8 mouse cellular contexts compared by ENCODE assay signal in genomic region chr13:94063156-94063555, GRCm38 (mm10). TPM values are rescaled to one million over a fixed set of nuclear protein-coding genes. Genes with fewer than 3 reads are reported as not detected.
DNase-seq lines count a peak whose midpoint lies in the region; ATAC-seq and TF ChIP-seq lines count a peak whose summit lies in the region.

No protein-coding gene starts in this region.

- TF ChIP-seq CTCF in intestine, postnatal 0 days (IDR thresholded peaks at IDR 0.05; ENCODE audit: low read depth): peak; percentile 58
- peak; percentile 56 for TF ChIP-seq CTCF in lung, postnatal 0 days (IDR thresholded peaks at IDR 0.05)

- no peak overlapping the region for H3K4me3 ChIP-seq in forebrain, embryonic 14.5 days (ENCODE audit: low read depth, low read length)
- H3K4me3 ChIP-seq in forebrain, embryonic 13.5 days: no peak overlapping the region
- H3K4me3 ChIP-seq in embryonic facial prominence, embryonic 10.5 days: peak overlapping the region; percentile 44; the same call in 1 of the 2 replicates
- H3K4me3 ChIP-seq in intestine, postnatal 0 days (ENCODE audit: low read depth, low read length): no peak overlapping the region
- H3K4me3 ChIP-seq in lung, postnatal 0 days (ENCODE audit: low read depth, low read length): no peak overlapping the region

- no peak for ATAC-seq in forebrain, embryonic 14.5 days
- ATAC-seq in forebrain, embryonic 13.5 days: no peak
- ATAC-seq in intestine, postnatal 0 days: peak; percentile 42; the same call in 1 of the 2 replicates
- peak; percentile 23; the same call in 1 of the 2 replicates for ATAC-seq in lung, postnatal 0 days
- ATAC-seq in erythroid progenitor cell, adult 5-6 weeks (replicated peaks; ENCODE audit: low FRiP score, poor library complexity, severe bottlenecking): no peak

- peaks cover 4% of the 10 kb centered on the region for H3K4me1 ChIP-seq in forebrain, embryonic 14.5 days (ENCODE audit: control insufficient read depth, insufficient read depth, low read length)
- peaks cover 26% of the 10 kb centered on the region for H3K4me1 ChIP-seq in forebrain, embryonic 13.5 days
- H3K4me1 ChIP-seq in embryonic facial prominence, embryonic 10.5 days: peaks cover 95% of the 10 kb centered on the region
- peaks cover 16% of the 10 kb centered on the region; the same call in 1 of the 2 replicates for H3K4me1 ChIP-seq in intestine, postnatal 0 days (replicated peaks; ENCODE audit: control insufficient read depth, insufficient read depth, low read length)
- H3K4me1 ChIP-seq in lung, postnatal 0 days (ENCODE audit: insufficient read depth, low read depth, low read length): peaks cover 21% of the 10 kb centered on the region

- TF ChIP-seq EP300 in lung, postnatal 0 days (IDR thresholded peaks at IDR 0.05): no peak

- H3K9me3 ChIP-seq in forebrain, embryonic 14.5 days (replicated peaks; ENCODE audit: control insufficient read depth, low read length): no peaks in the 10 kb centered on the region
- H3K9me3 ChIP-seq in forebrain, embryonic 13.5 days (replicated peaks): no peaks in the 10 kb centered on the region
- no peaks in the 10 kb centered on the region for H3K9me3 ChIP-seq in embryonic facial prominence, embryonic 10.5 days
- H3K9me3 ChIP-seq in intestine, postnatal 0 days (ENCODE audit: control insufficient read depth): no peaks in the 10 kb centered on the region
- no peaks in the 10 kb centered on the region for H3K9me3 ChIP-seq in lung, postnatal 0 days (ENCODE audit: low read length)

- H3K27me3 ChIP-seq in forebrain, embryonic 14.5 days (replicated peaks; ENCODE audit: control insufficient read depth, insufficient read depth, low read length): no peaks in the 10 kb centered on the region
- peaks cover 28% of the 10 kb centered on the region; the same call in 1 of the 2 replicates for H3K27me3 ChIP-seq in forebrain, embryonic 13.5 days
- peaks cover 63% of the 10 kb centered on the region for H3K27me3 ChIP-seq in embryonic facial prominence, embryonic 10.5 days (replicated peaks; ENCODE audit: low read depth, poor library complexity, severe bottlenecking)
- no peaks in the 10 kb centered on the region for H3K27me3 ChIP-seq in intestine, postnatal 0 days (replicated peaks; ENCODE audit: control insufficient read depth, insufficient read depth, low read length)
- H3K27me3 ChIP-seq in lung, postnatal 0 days (replicated peaks; ENCODE audit: insufficient read depth, low read length): no peaks in the 10 kb centered on the region

- no peak overlapping the region for H3K27ac ChIP-seq in forebrain, embryonic 14.5 days (ENCODE audit: low read depth, low read length)
- no peak overlapping the region for H3K27ac ChIP-seq in forebrain, embryonic 13.5 days
- peak overlapping the region; percentile 11; the same call in 1 of the 2 replicates for H3K27ac ChIP-seq in embryonic facial prominence, embryonic 10.5 days (replicated peaks)
- no peak overlapping the region for H3K27ac ChIP-seq in intestine, postnatal 0 days (ENCODE audit: low read depth, low read length)
- peak overlapping the region; percentile 38 for H3K27ac ChIP-seq in lung, postnatal 0 days (ENCODE audit: low read length)

- DNase-seq in forebrain, embryonic 14.5 days (ENCODE audit: low spot score): no peak
- DNase-seq in embryonic facial prominence, embryonic 10.5 days (ENCODE audit: low spot score): peak; percentile 21
- DNase-seq in lung, postnatal 0 days (ENCODE audit: low spot score): peak; percentile 29
- DNase-seq in right cerebral cortex, adult 2 months (ENCODE audit: low spot score in 2 of 2): no peak
- no peak for DNase-seq in right cerebral cortex, postnatal 25 days

- no peak overlapping the region for H3K9ac ChIP-seq in forebrain, embryonic 14.5 days (ENCODE audit: low read length)
- H3K9ac ChIP-seq in forebrain, embryonic 13.5 days: no peak overlapping the region
- H3K9ac ChIP-seq in intestine, postnatal 0 days (ENCODE audit: low read depth, low read length): no peak overlapping the region
- H3K9ac ChIP-seq in lung, postnatal 0 days (replicated peaks; ENCODE audit: low read depth): no peak overlapping the region

- 0 out of 2 replicates have a peak overlapping the region, but pooled peaks have one; percentile 2 for H3K4me2 ChIP-seq in forebrain, embryonic 14.5 days (ENCODE audit: low read length)
- no peak overlapping the region for H3K4me2 ChIP-seq in forebrain, embryonic 13.5 days
- peak overlapping the region; percentile 53 for H3K4me2 ChIP-seq in intestine, postnatal 0 days (replicated peaks; ENCODE audit: low read depth)
- H3K4me2 ChIP-seq in lung, postnatal 0 days (replicated peaks; ENCODE audit: low read depth, low read length): peak overlapping the region; percentile 41

- H3K36me3 ChIP-seq in forebrain, embryonic 14.5 days (ENCODE audit: control insufficient read depth, insufficient read depth, low read length): no peaks in the 10 kb centered on the region
- no peaks in the 10 kb centered on the region for H3K36me3 ChIP-seq in forebrain, embryonic 13.5 days (ENCODE audit: poor library complexity, severe bottlenecking)
- H3K36me3 ChIP-seq in embryonic facial prominence, embryonic 10.5 days (replicated peaks): peaks cover 5% of the 10 kb centered on the region; the same call in 1 of the 2 replicates
- H3K36me3 ChIP-seq in intestine, postnatal 0 days (ENCODE audit: control insufficient read depth, insufficient read depth): no peaks in the 10 kb centered on the region
- no peaks in the 10 kb centered on the region for H3K36me3 ChIP-seq in lung, postnatal 0 days (ENCODE audit: insufficient read depth, low read length)

- 40% methylated on average over 8 of the region's 8 CpGs for WGBS in forebrain, embryonic 14.5 days
- 44% methylated on average over 8 of the region's 8 CpGs for WGBS in forebrain, embryonic 13.5 days
- whole genome bisulfite sequencing in embryonic facial prominence, embryonic 10.5 days: 42% methylated on average over 8 of the region's 8 CpGs
- WGBS in intestine, postnatal 0 days: 58% methylated on average over 8 of the region's 8 CpGs
- WGBS in lung, postnatal 0 days: 37% methylated on average over 8 of the region's 8 CpGs

RNA-seq across cellular contexts. Expression of gene Lhfpl2, which starts 5.6 kb away (rescaled TPM):
- polyA plus RNA-seq in forebrain, embryonic 14.5 days (2014; fragmentation: Nextera tagmentation; extraction: Ambion mirVana): 9.7 and 13.4 TPM in 2 replicates
- 10.1 and 12.3 TPM in 2 replicates for polyA plus RNA-seq in forebrain, embryonic 13.5 days (2015; fragmentation: Nextera tagmentation; extraction: Ambion mirVana)
- 31.1 and 34.2 TPM in 2 replicates for polyA plus RNA-seq in embryonic facial prominence, embryonic 10.5 days (2016; fragmentation: Nextera tagmentation; extraction: Ambion mirVana)
- 10.2 and 10.9 TPM in 2 replicates for polyA plus RNA-seq in intestine, postnatal 0 days (2015; fragmentation: Nextera tagmentation; extraction: Ambion mirVana)
- polyA plus RNA-seq in lung, postnatal 0 days (2015; fragmentation: Nextera tagmentation; extraction: Ambion mirVana): 19.9 and 21.4 TPM in 2 replicates
- total RNA-seq in erythroid progenitor cell, adult 5-6 weeks (2015; ENCODE audit: low replicate concordance): 3.6 and 6.7 TPM in 2 replicates
- total RNA-seq in erythroid progenitor cell, adult 5-6 weeks (2017; ENCODE audit: low replicate concordance): 2.6 and 7.8 TPM in 2 replicates

Comparison
In these comparisons a context has a peak if more than half of its experiments do, and no peak if none do; other contexts are left out.
1. ATAC-seq: peak in intestine, postnatal 0 days (single experiment) and lung, postnatal 0 days (single experiment); none in forebrain, embryonic 14.5 days (single experiment), forebrain, embryonic 13.5 days (single experiment) and erythroid progenitor cell, adult 5-6 weeks (single experiment).
2. DNase-seq: peak in embryonic facial prominence, embryonic 10.5 days (single experiment) and lung, postnatal 0 days (single experiment); none in forebrain, embryonic 14.5 days (single experiment), right cerebral cortex, adult 2 months (0 of 2) and right cerebral cortex, postnatal 25 days (single experiment).
3. H3K27ac ChIP-seq: peak in embryonic facial prominence, embryonic 10.5 days (single experiment) and lung, postnatal 0 days (single experiment); none in forebrain, embryonic 14.5 days (single experiment), forebrain, embryonic 13.5 days (single experiment) and intestine, postnatal 0 days (single experiment).